Mouse (Mus musculus) Patski (cell line): ENCODE measurements around the gene Pik3ap1. TPM values are rescaled to one million over a fixed set of nuclear protein-coding genes. Genes with fewer than 3 reads are reported as not detected.

Experiments
- ATAC-seq: fragments of 100-300 bp; one replicate; pipeline ENCODE4 v1.8.0; 2021
- CTCF ChIA-PET: fragments of 350-600 bp; sonication (Branson Sonifier 250); formaldehyde crosslinking; loops from one replicate; lab custom pipeline; 2022; ENCODE audit warnings: inconsistent platforms; lab: Charles Lee
- POLR2A ChIA-PET: fragments of 350-600 bp; sonication (Branson Sonifier 250); formaldehyde crosslinking; loops from one replicate; lab custom pipeline; 2022; ENCODE audit warnings: antibody characterized with exemption, inconsistent platforms; lab: Charles Lee
- DNase-seq: peaks from one replicate; pipeline ENCODE4 v3.0.0-alpha.2; 2011; ENCODE audit warnings: low read depth, low spot score
- H3K27me3 ChIP-seq: fragments of 371-371 bp; one replicate; pipeline ENCODE4 v1.5.1; 2021
- CTCF ChIP-seq: fragments of 100-300 bp; IDR thresholded peaks from one replicate; pipeline ENCODE4 v1.5.1; 2021
- in situ Hi-C: fragments of 300-500 bp; cut with MboI; formaldehyde crosslinking; loops from 3 replicates; pipeline ENCODE4 v1.11.1; 2018; ENCODE audit warnings: low pct_unique_long_range_greater_than_20kb, mixed read lengths
- polyA plus RNA-seq: library from polyadenylated mRNA; unstranded; gene quantifications from one replicate; pipeline ENCODE4 v1.2.3, GENCODE M21; 2021

Gene Pik3ap1
- polyA plus RNA-seq, 1 experiment from 2014 or later: 0.19 TPM

DNA sequence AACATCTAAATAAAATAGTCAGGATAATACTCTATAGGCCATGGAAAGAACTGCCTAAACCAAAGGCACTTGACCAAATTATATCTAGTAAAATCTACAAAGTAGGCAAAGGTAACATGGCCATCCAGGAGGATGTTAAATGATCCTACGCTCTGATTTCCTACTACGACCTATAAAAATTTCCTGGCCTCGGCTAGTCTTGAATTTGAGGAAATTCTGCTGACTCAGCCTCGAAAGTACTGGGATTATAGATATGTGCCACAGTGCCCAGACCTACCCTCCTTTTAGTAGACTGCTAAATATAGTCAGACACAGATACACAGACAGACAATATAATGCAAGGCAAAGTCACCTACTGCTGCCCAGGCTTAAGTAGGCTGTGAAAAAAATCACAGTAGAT lies 151.2 kb downstream of the Pik3ap1 start:
- H3K27me3 ChIP-seq: no peaks in the 10 kb centered on the region
- no peak for ATAC-seq
- DNase-seq: no peak
- TF ChIP-seq CTCF: no peak
- ChIA-PET POLR2A (no interaction called here), CTCF (interaction anchor here (1.3 kb wide), 1 partner anchor 9 kb away, joined by 3 read pairs; no protein-coding TSS in a partner anchor)
- in situ Hi-C loops: no loop called here

Other genes with a start within 250 kb of the Pik3ap1 start
- 0.03 TPM for gene Tll2, start 178.3 kb downstream of the Pik3ap1 start, polyA plus RNA-seq
- 304 TPM for gene Tm9sf3, start 121.1 kb downstream of the Pik3ap1 start, polyA plus RNA-seq
- gene Lcor, start 97.5 kb upstream of the Pik3ap1 start, polyA plus RNA-seq: 6.2 TPM
- gene Gm340, start 197.3 kb upstream of the Pik3ap1 start, polyA plus RNA-seq: 7.4 TPM